ENCODE assay signal across 20 mouse cellular contexts in the genomic region with DNA sequence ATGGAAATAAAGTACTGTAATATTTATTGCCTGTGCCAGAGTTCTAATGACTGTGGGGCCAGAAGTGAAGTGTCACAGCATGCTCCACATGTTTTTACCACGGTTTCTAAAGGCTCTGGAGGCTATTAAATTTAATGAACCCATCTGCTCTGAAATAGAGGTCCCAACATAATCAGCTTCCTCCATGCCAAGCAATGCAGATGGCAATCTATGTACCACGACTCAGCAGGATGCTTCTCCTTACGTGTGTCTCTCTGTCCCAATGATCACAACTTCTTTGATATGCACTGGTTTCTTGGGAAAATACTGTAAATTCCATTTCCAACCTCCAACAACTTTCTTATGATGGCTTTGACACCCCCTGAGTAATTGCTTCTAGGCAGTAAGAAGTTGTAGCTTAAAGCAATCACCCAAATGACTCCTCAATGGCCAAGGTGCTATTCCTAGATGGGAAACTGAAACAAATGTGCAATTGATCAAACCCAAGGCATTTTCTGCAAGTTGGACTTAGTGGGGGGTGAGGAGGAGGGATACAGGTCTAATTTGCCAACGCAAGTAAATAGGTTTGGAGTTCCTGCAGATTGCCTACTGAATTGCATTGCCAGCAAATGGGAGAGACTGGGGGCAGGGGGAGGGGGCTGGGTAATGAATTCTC.
DNase-seq lines count a peak whose midpoint lies in the region; ATAC-seq and TF ChIP-seq lines count a peak whose summit lies in the region.
"Had no signal": no experiment of that assay in that cellular context is flagged by ENCODE, and none has a peak within 500 bp of the region (broad histone marks: within the 10 kb centered on the region; RNA-seq: fewer than 3 reads in every experiment).

No protein-coding gene starts in this region.

- 30% methylated on average over 4 of the region's 4 CpGs for WGBS in forebrain, embryonic 15.5 days
- 86% methylated on average over 4 of the region's 4 CpGs for WGBS in forebrain, embryonic 10.5 days
- WGBS in kidney, postnatal 0 days, result 24% methylated on average over 4 of the region's 4 CpGs
- 36% methylated on average over 4 of the region's 4 CpGs for WGBS in hindbrain, embryonic 16.5 days
- WGBS in neural tube, embryonic 15.5 days, result 17% methylated on average over 4 of the region's 4 CpGs

- H3K4me1 ChIP-seq in forebrain, embryonic 15.5 days, result peaks cover 13% of the 10 kb centered on the region
- H3K4me1 ChIP-seq in forebrain, embryonic 10.5 days, result no peaks in the 10 kb centered on the region
- no peaks in the 10 kb centered on the region for H3K4me1 ChIP-seq in kidney, postnatal 0 days (replicated peaks; ENCODE audit: insufficient read depth, low read length)
- peaks cover 7% of the 10 kb centered on the region for H3K4me1 ChIP-seq in hindbrain, embryonic 16.5 days (ENCODE audit: control insufficient read depth, insufficient read depth, low read depth, low read length)
- peaks cover 20% of the 10 kb centered on the region for H3K4me1 ChIP-seq in neural tube, embryonic 15.5 days
- H3K4me1 ChIP-seq: limb, embryonic 15.5 days; liver, embryonic 15.5 days; stomach, embryonic 15.5 days had no signal

- DNase-seq in forebrain, embryonic 10.5 days (ENCODE audit: extremely low spot score, low spot score), result no peak
- peak; percentile 49 for DNase-seq in kidney, postnatal 0 days (ENCODE audit: low spot score)
- DNase-seq in kidney, postnatal 36 days, result no peak
- DNase-seq in c-Kit-positive CD71-positive TER-119-positive erythroid progenitor cells, embryonic 14.5 days (ENCODE audit: low spot score), result no peak
- DNase-seq in gastrocnemius, adult 8-10 months (ENCODE audit: low spot score in 2 of 2), result no peak
- DNase-seq: adrenal gland, postnatal 14 days; cerebellum, adult 2 months; gastrocnemius, postnatal 10 days; heart, adult 18-20 months; kidney, adult 11 months; right cerebral cortex, postnatal 14 days; thymus, adult 18-20 months had no signal

- no peaks in the 10 kb centered on the region for H3K9me3 ChIP-seq in forebrain, embryonic 15.5 days
- 0 out of 2 replicates have a peak, but pooled peaks cover 3% of the 10 kb centered on the region for H3K9me3 ChIP-seq in forebrain, embryonic 10.5 days
- no peaks in the 10 kb centered on the region for H3K9me3 ChIP-seq in kidney, postnatal 0 days (replicated peaks; ENCODE audit: low read length)
- no peaks in the 10 kb centered on the region for H3K9me3 ChIP-seq in hindbrain, embryonic 16.5 days (ENCODE audit: control insufficient read depth, low read length)
- H3K9me3 ChIP-seq in neural tube, embryonic 15.5 days (replicated peaks), result no peaks in the 10 kb centered on the region
- H3K9me3 ChIP-seq: limb, embryonic 15.5 days; liver, embryonic 15.5 days; stomach, embryonic 15.5 days had no signal

- no peak overlapping the region for H3K4me2 ChIP-seq in forebrain, embryonic 15.5 days (replicated peaks)
- no peak overlapping the region for H3K4me2 ChIP-seq in kidney, postnatal 0 days (ENCODE audit: low read length)
- no peak overlapping the region for H3K4me2 ChIP-seq in hindbrain, embryonic 16.5 days (ENCODE audit: low read length)
- no peak overlapping the region for H3K4me2 ChIP-seq in neural tube, embryonic 15.5 days
- H3K4me2 ChIP-seq: limb, embryonic 15.5 days; liver, embryonic 15.5 days; stomach, embryonic 15.5 days had no signal

- H3K36me3 ChIP-seq in forebrain, embryonic 15.5 days, result no peaks in the 10 kb centered on the region
- H3K36me3 ChIP-seq in forebrain, embryonic 10.5 days (replicated peaks), result no peaks in the 10 kb centered on the region
- no peaks in the 10 kb centered on the region for H3K36me3 ChIP-seq in kidney, postnatal 0 days (ENCODE audit: insufficient read depth, low read length)
- H3K36me3 ChIP-seq in hindbrain, embryonic 16.5 days (ENCODE audit: control insufficient read depth, insufficient read depth, low read length), result no peaks in the 10 kb centered on the region
- H3K36me3 ChIP-seq in neural tube, embryonic 15.5 days, result no peaks in the 10 kb centered on the region
- H3K36me3 ChIP-seq: G1E; limb, embryonic 15.5 days; liver, embryonic 15.5 days; stomach, embryonic 15.5 days had no signal

- no peaks in the 10 kb centered on the region for H3K27me3 ChIP-seq in forebrain, embryonic 15.5 days
- no peaks in the 10 kb centered on the region for H3K27me3 ChIP-seq in forebrain, embryonic 10.5 days (ENCODE audit: poor library complexity, severe bottlenecking)
- no peaks in the 10 kb centered on the region for H3K27me3 ChIP-seq in kidney, postnatal 0 days (ENCODE audit: insufficient read depth, low read length)
- no peaks in the 10 kb centered on the region for H3K27me3 ChIP-seq in hindbrain, embryonic 16.5 days (replicated peaks; ENCODE audit: control insufficient read depth, insufficient read depth, low read length)
- 0 out of 2 replicates have a peak, but pooled peaks cover 2% of the 10 kb centered on the region for H3K27me3 ChIP-seq in neural tube, embryonic 15.5 days (replicated peaks)
- H3K27me3 ChIP-seq: limb, embryonic 15.5 days; liver, embryonic 15.5 days; stomach, embryonic 15.5 days had no signal

- TF ChIP-seq CTCF in kidney, postnatal 0 days (IDR thresholded peaks at IDR 0.05; ENCODE audit: low read depth), result no peak

- H3K4me3 ChIP-seq in forebrain, embryonic 15.5 days, result no peak overlapping the region
- no peak overlapping the region for H3K4me3 ChIP-seq in forebrain, embryonic 10.5 days
- no peak overlapping the region for H3K4me3 ChIP-seq in kidney, postnatal 0 days (replicated peaks; ENCODE audit: low read depth, low read length)
- no peak overlapping the region for H3K4me3 ChIP-seq in hindbrain, embryonic 16.5 days (ENCODE audit: low read length)
- no peak overlapping the region for H3K4me3 ChIP-seq in neural tube, embryonic 15.5 days (replicated peaks)
- H3K4me3 ChIP-seq: limb, embryonic 15.5 days; liver, embryonic 15.5 days; stomach, embryonic 15.5 days had no signal

- peak overlapping the region; percentile 47 for H3K27ac ChIP-seq in forebrain, embryonic 15.5 days (replicated peaks)
- no peak overlapping the region for H3K27ac ChIP-seq in forebrain, embryonic 10.5 days
- no peak overlapping the region for H3K27ac ChIP-seq in kidney, postnatal 0 days
- H3K27ac ChIP-seq in hindbrain, embryonic 16.5 days (ENCODE audit: low read depth, low read length), result peak overlapping the region; percentile 15; the same call in 1 of the 2 replicates
- H3K27ac ChIP-seq in neural tube, embryonic 15.5 days (replicated peaks), result 0 out of 2 replicates have a peak overlapping the region, but pooled peaks have one; percentile 13
- H3K27ac ChIP-seq: limb, embryonic 15.5 days; liver, embryonic 15.5 days; macrophage; stomach, embryonic 15.5 days had no signal

- no peak for ATAC-seq in forebrain, embryonic 15.5 days (replicated peaks)
- no peak for ATAC-seq in kidney, postnatal 0 days (replicated peaks; ENCODE audit: low FRiP score, low read depth)
- no peak for ATAC-seq in hindbrain, embryonic 16.5 days
- peak; percentile 55 for ATAC-seq in neural tube, embryonic 15.5 days (ENCODE audit: low FRiP score)

- no peak overlapping the region for H3K9ac ChIP-seq in forebrain, embryonic 15.5 days (replicated peaks)
- H3K9ac ChIP-seq in kidney, postnatal 0 days (ENCODE audit: low read depth, low read length), result no peak overlapping the region
- H3K9ac ChIP-seq in hindbrain, embryonic 16.5 days (ENCODE audit: low read depth, low read length), result no peak overlapping the region
- no peak overlapping the region for H3K9ac ChIP-seq in neural tube, embryonic 15.5 days (replicated peaks)
- H3K9ac ChIP-seq: limb, embryonic 15.5 days; liver, embryonic 15.5 days; stomach, embryonic 15.5 days had no signal

Comparison
In these comparisons a context has a peak if more than half of its experiments do, and no peak if none do; other contexts are left out.
1. H3K27ac ChIP-seq: peak in forebrain, embryonic 15.5 days (single experiment), hindbrain, embryonic 16.5 days (single experiment) and neural tube, embryonic 15.5 days (single experiment); none in forebrain, embryonic 10.5 days (single experiment) and kidney, postnatal 0 days (single experiment).